Mouse (Mus musculus) bone marrow, adult 2 months (tissue): ENCODE results near the gene Sap30bp.

Experiments used
- CTCF ChIP-seq: fragments of 200-500 bp; IDR thresholded peaks from 2 replicates; pipeline ENCODE4 v1.5.1; 2011; ENCODE audit warnings: low read length, control low read depth; ENCODE audit not compliant: control insufficient read depth, insufficient read depth
- POLR2A ChIP-seq: fragments of 200-500 bp; IDR thresholded peaks from 2 replicates; pipeline ENCODE4 v1.6.1; 2011; ENCODE audit warnings: low read depth, mild to moderate bottlenecking, control low read depth, low read length, borderline replicate concordance; ENCODE audit not compliant: control insufficient read depth

GRCm38 (mm10) chr11:115916579-115916978 lies 16.5 kb upstream of the Sap30bp start:
- no peak for TF ChIP-seq CTCF
- no peak for TF ChIP-seq POLR2A
